Comparison of ENCODE assay signal across 20 mouse cellular contexts in the genomic region with DNA sequence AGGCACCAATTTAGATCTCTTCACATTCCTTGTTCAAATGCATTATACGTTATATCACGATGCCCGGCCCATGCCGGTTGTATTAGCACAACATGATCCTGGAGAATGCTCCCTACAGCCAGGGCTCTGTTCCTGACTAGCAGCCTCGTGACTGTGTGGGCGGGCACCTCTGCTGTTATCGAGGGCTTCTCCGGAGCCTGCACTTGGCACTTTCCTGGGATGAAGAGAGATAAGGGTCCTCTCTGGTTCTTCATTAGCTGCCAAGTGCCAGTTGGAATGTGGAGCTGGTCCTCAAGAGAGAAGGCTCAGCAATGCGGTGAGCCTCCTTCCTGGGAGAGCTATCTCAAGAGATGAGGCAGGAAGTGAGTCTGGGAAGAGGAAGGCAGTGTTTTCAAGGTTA.
DNase-seq lines count a peak whose midpoint lies in the region; ATAC-seq lines count a peak whose summit lies in the region.
"Had no signal": no experiment of that assay in that cellular context is flagged by ENCODE, and none has a peak within 500 bp of the region (broad histone marks: within the 10 kb centered on the region; RNA-seq: fewer than 3 reads in every experiment).

No protein-coding gene starts in this region.

- peak; percentile 55; the same call in 1 of the 2 replicates for ATAC-seq in heart, embryonic 12.5 days (ENCODE audit: insufficient number of reproducible peaks, low FRiP score)
- ATAC-seq in midbrain, embryonic 13.5 days: no peak
- no peak for ATAC-seq in hindbrain, embryonic 11.5 days (ENCODE audit: low FRiP score)
- ATAC-seq: intestine, embryonic 15.5 days; midbrain, embryonic 16.5 days had no signal

- 26% methylated on average over 9 of the region's 9 CpGs for WGBS in heart, embryonic 12.5 days
- WGBS in midbrain, embryonic 13.5 days: 92% methylated on average over 9 of the region's 9 CpGs
- WGBS in hindbrain, embryonic 11.5 days: 89% methylated on average over 9 of the region's 9 CpGs

- H3K4me2 ChIP-seq in heart, embryonic 12.5 days: peak overlapping the region; percentile 27
- no peak overlapping the region for H3K4me2 ChIP-seq in midbrain, embryonic 13.5 days (replicated peaks)
- no peak overlapping the region for H3K4me2 ChIP-seq in hindbrain, embryonic 11.5 days (replicated peaks; ENCODE audit: low read depth, low read length)
- H3K4me2 ChIP-seq: hindbrain, embryonic 14.5 days; intestine, embryonic 15.5 days; limb, embryonic 12.5 days; liver, embryonic 13.5 days; neural tube, embryonic 12.5 days had no signal

- no peaks in the 10 kb centered on the region for H3K36me3 ChIP-seq in heart, embryonic 12.5 days
- H3K36me3 ChIP-seq in midbrain, embryonic 13.5 days: no peaks in the 10 kb centered on the region
- H3K36me3 ChIP-seq in hindbrain, embryonic 11.5 days (ENCODE audit: control insufficient read depth, insufficient read depth, low read length): no peaks in the 10 kb centered on the region
- H3K36me3 ChIP-seq: forebrain, embryonic 10.5 days; intestine, embryonic 15.5 days; limb, embryonic 12.5 days; liver, embryonic 13.5 days; neural tube, embryonic 12.5 days had no signal

- H3K9me3 ChIP-seq in heart, embryonic 12.5 days (replicated peaks): no peaks in the 10 kb centered on the region
- no peaks in the 10 kb centered on the region for H3K9me3 ChIP-seq in midbrain, embryonic 13.5 days
- H3K9me3 ChIP-seq in hindbrain, embryonic 11.5 days (ENCODE audit: control insufficient read depth, low read length): no peaks in the 10 kb centered on the region
- H3K9me3 ChIP-seq: forebrain, embryonic 10.5 days; intestine, embryonic 15.5 days; limb, embryonic 12.5 days; liver, embryonic 13.5 days; neural tube, embryonic 12.5 days had no signal

- intact Hi-C loops in heart, postnatal 14 days (cut with DNase I): no loop called here

- H3K4me3 ChIP-seq in heart, embryonic 12.5 days: no peak overlapping the region
- H3K4me3 ChIP-seq in midbrain, embryonic 13.5 days (replicated peaks): no peak overlapping the region
- H3K4me3 ChIP-seq in hindbrain, embryonic 11.5 days (ENCODE audit: low read depth, low read length): no peak overlapping the region
- H3K4me3 ChIP-seq: forebrain, embryonic 10.5 days; intestine, embryonic 15.5 days; layer of hippocampus, adult 2 months; limb, embryonic 12.5 days; liver, embryonic 13.5 days; neural tube, embryonic 12.5 days had no signal

- peak; percentile 7 for DNase-seq in testis, postnatal 14 days (ENCODE audit: low spot score)
- no peak for DNase-seq in testis, postnatal 10 days (ENCODE audit: low spot score)
- peak; percentile 12 to 13 for DNase-seq in heart, postnatal 14 days
- peak; percentile 10 for DNase-seq in lung, postnatal 36 days
- DNase-seq in hindbrain, embryonic 11.5 days (ENCODE audit: low spot score): no peak
- DNase-seq: adrenal gland, postnatal 36 days; cerebellum, adult 8-10 months; gastrocnemius, postnatal 14 days; liver, embryonic 13.5 days; thymus, postnatal 36 days had no signal

- no peak overlapping the region for H3K9ac ChIP-seq in heart, embryonic 12.5 days
- H3K9ac ChIP-seq in midbrain, embryonic 13.5 days (replicated peaks): no peak overlapping the region
- H3K9ac ChIP-seq in hindbrain, embryonic 11.5 days (ENCODE audit: low read depth, low read length): no peak overlapping the region
- H3K9ac ChIP-seq: hindbrain, embryonic 14.5 days; intestine, embryonic 15.5 days; limb, embryonic 12.5 days; liver, embryonic 13.5 days; neural tube, embryonic 12.5 days had no signal

- no peak overlapping the region for H3K27ac ChIP-seq in heart, embryonic 12.5 days (ENCODE audit: poor library complexity, severe bottlenecking)
- no peak overlapping the region for H3K27ac ChIP-seq in midbrain, embryonic 13.5 days
- H3K27ac ChIP-seq in hindbrain, embryonic 11.5 days (ENCODE audit: low read depth, low read length): no peak overlapping the region
- H3K27ac ChIP-seq: forebrain, embryonic 10.5 days; hindbrain, embryonic 14.5 days; intestine, embryonic 15.5 days; layer of hippocampus, adult 2 months; limb, embryonic 12.5 days; liver, embryonic 13.5 days; neural tube, embryonic 12.5 days; stomach, postnatal 0 days had no signal

- H3K4me1 ChIP-seq in heart, embryonic 12.5 days (replicated peaks): peaks cover 12% of the 10 kb centered on the region
- no peaks in the 10 kb centered on the region for H3K4me1 ChIP-seq in midbrain, embryonic 13.5 days (replicated peaks)
- no peaks in the 10 kb centered on the region for H3K4me1 ChIP-seq in hindbrain, embryonic 11.5 days (replicated peaks; ENCODE audit: control insufficient read depth, insufficient read depth, low read length)
- H3K4me1 ChIP-seq: forebrain, embryonic 10.5 days; intestine, embryonic 15.5 days; limb, embryonic 12.5 days; liver, embryonic 13.5 days; neural tube, embryonic 12.5 days had no signal

- H3K27me3 ChIP-seq in heart, embryonic 12.5 days (replicated peaks): no peaks in the 10 kb centered on the region
- no peaks in the 10 kb centered on the region for H3K27me3 ChIP-seq in midbrain, embryonic 13.5 days
- H3K27me3 ChIP-seq in hindbrain, embryonic 11.5 days (ENCODE audit: control insufficient read depth, insufficient read depth, low read length): no peaks in the 10 kb centered on the region
- H3K27me3 ChIP-seq: intestine, embryonic 15.5 days; limb, embryonic 12.5 days; liver, embryonic 13.5 days; neural tube, embryonic 12.5 days had no signal

Comparison
In these comparisons a context has a peak if more than half of its experiments do, and no peak if none do; other contexts are left out.
1. DNase-seq: peak in testis, postnatal 14 days (single experiment), heart, postnatal 14 days (2 of 2) and lung, postnatal 36 days (single experiment); none in testis, postnatal 10 days (single experiment) and hindbrain, embryonic 11.5 days (single experiment).